Mouse (Mus musculus) embryonic fibroblast, embryonic 13.5 days (primary cell): ENCODE measurements around the gene Ppfibp1.

ENCODE experiments used
- CTCF ChIP-seq: IDR thresholded peaks from 2 replicates; pipeline ENCODE4 v1.5.1; 2011; ENCODE audit warnings: mild to moderate bottlenecking, control low read depth, low read length, moderate library complexity, borderline replicate concordance; ENCODE audit not compliant: insufficient read depth
- POLR2A ChIP-seq: IDR thresholded peaks from 2 replicates; pipeline ENCODE4 v1.6.1; 2011; ENCODE audit warnings: low read depth, mild to moderate bottlenecking, control low read depth, low read length, moderate library complexity

DNA sequence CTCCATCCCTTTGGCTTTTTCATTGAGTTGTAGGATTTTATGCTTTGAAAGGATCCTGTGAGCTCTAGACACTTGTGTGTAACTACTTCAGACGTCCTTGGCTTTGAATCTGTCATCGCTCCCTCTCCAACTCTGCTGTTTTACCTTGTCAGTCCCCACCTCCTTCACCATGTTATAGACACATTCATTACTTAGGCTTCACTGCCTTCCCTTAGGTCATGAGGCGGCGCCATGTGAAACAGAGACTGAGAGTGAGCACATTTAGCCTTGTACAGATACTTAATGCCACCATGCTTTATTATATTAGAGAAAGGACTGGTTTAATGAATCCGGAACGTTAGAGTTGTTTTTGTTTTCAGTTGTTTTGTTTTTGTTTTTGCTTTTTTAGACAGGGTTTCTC lies 83.7 kb downstream of the Ppfibp1 start:
- TF ChIP-seq POLR2A = no peak
- TF ChIP-seq CTCF = no peak
